Mouse (Mus musculus): ENCODE data around the gene Gm10277.
"Not testable (repeated sequence)": the region's sequence is repeated elsewhere in the genome, so short reads cannot be mapped to it uniquely, and the experiment has no call there.

Gene Gm10277

GRCm38 (mm10) chr11:77770346-77770745, 17.2 kb downstream of the Gm10277 start:
- no peak for DNase-seq (ENCODE audit: low read depth)

GRCm38 (mm10) chr11:77769496-77769895, 18.1 kb downstream of the Gm10277 start:
- no peak for DNase-seq (ENCODE audit: low read depth)

DNA sequence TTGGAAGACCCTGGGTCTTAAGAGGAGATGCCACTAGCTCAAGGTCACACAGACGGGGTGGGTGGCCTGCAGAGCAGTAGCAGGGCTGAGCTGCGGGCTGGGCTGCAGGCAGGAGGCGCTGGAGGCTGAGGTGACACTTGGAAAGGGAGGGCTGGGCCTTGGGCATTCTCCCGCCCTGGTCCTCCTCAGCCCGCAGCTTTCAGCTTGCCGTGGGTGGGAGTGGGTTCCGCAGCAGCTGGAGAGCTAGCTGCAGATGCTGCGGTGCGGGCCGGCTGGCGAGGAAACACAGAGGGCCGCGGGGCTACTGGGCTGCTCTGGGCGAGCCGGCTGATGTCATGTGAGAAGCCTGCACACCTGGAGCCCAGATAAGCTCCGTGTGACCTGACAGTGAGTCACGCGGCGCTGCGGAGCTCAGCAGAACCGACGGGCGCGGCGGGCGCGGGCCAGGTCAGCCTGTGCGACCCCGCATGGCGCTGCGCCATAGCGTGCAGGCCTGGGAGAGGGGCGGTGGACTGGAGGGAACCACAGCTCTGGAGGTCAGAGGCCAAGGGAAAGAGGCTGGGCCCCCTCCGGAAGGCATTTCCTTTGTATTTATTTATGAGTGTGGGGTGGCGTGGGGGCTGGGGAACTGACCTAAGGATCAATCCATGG, 21.1 kb downstream of the Gm10277 start:
- no peak for DNase-seq (ENCODE audit: low read depth)

GRCm38 (mm10) chr11:77765459-77765777, 22.1 kb downstream of the Gm10277 start:
- no peak for DNase-seq (ENCODE audit: low read depth)

DNA sequence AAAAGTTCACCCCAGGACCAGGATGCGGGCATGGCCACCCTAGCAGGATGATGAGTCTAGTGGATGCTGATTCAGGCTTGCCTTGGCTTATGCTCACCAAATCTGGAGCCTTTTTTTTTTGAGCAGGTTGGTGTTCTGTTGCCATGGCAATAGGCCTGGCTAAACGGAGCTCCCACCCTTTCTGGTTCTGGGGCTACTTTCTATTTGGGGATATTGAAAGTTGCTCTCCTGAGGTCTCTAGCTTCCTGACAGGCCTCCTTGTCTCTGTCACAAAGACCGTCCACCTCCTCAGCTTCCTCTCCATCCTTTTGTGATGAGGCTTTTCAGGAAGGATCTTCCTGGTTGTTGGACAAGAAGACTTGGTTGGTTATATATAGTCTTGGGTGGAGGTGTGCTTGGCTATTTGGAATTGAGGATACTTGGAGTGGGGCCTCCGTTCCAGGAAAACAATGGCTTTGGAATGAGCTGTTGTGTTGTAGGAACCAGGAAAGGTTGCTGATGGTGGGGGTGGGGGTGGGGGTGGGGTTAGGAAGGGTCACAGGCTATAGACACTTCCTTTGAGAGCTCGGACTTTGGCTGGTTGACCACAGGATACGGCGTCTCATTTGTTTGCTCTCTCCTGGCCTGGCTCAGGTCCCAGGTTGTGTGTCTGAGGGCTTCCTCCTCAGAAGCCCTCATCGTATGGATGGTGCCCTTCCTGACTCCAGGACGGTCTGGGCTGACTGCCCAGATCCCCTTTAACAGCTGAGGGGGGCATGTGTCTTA, 22.7 kb downstream of the Gm10277 start:
- DNase-seq (ENCODE audit: low read depth), result no peak

- no peak for DNase-seq (ENCODE audit: low read depth)
These were observed 23.7 kb downstream of the Gm10277 start for GRCm38 (mm10) chr11:77763673-77764340.

- no peak for DNase-seq (ENCODE audit: low read depth)
These were observed 24.5 kb downstream of the Gm10277 start, which contains the start of gene Myo18a for GRCm38 (mm10) chr11:77762783-77763672. Myo18a (plus strand) TSS chr11:77763246.

GRCm38 (mm10) chr11:77760031-77760430, 27.5 kb downstream of the Gm10277 start:
- DNase-seq (ENCODE audit: low read depth), result no peak

- no peak for DNase-seq (ENCODE audit: low read depth)
These were observed 34.1 kb downstream of the Gm10277 start for GRCm38 (mm10) chr11:77753469-77753868.

- no peak for DNase-seq (ENCODE audit: low read depth)
These were observed 35.0 kb downstream of the Gm10277 start for GRCm38 (mm10) chr11:77752525-77752924.

GRCm38 (mm10) chr11:77748996-77749395, 38.6 kb downstream of the Gm10277 start:
- no peak for DNase-seq (ENCODE audit: low read depth)

DNA sequence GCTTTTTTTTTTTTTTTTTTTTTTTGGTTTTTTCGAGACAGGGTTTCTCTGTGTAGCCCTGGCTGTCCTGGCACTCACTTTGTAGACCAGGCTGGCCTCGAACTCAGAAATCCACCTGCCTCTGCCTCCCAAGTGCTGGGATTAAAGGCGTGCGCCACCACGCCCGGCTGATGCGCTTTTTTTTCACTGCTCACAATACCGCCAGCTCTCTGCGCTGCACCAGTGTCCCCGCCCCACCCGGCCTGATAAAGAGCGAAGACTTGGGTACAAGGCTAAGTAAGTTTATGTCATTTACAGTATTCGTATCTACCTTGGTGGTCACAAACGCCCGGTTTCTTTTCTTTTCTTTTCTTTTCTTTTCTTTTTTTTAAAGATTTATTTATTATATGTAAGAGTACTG, 40.4 kb downstream of the Gm10277 start:
- not testable (repeated sequence) for DNase-seq (ENCODE audit: low read depth)

DNA sequence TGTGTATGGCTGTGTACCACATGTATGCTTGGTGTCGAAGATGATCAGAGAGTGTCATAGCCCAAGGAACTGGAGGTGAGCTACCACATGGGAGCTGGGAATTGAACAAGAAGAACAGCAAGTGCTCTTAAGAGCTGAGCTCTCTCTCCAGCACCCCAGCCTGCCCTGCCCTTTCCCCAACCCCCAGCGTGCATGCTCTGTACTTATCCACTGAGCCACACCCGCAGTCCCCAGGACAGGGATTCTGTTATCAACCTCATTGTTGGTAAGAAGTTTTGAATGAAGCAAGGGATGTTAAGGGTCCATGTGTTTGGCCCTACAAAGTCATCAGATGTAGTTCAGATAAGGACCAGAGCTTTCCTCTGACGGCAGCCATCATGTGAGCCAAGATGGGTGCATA, 40.9 kb downstream of the Gm10277 start:
- DNase-seq (ENCODE audit: low read depth), result no peak

- no peak for DNase-seq (ENCODE audit: low read depth)
These were observed 43.6 kb downstream of the Gm10277 start for GRCm38 (mm10) chr11:77743966-77744365.

- DNase-seq (ENCODE audit: low read depth), result no peak
These were observed 49.0 kb downstream of the Gm10277 start for GRCm38 (mm10) chr11:77738555-77738954.

GRCm38 (mm10) chr11:77737289-77737688, 50.3 kb downstream of the Gm10277 start:
- peak; percentile 46 for DNase-seq (ENCODE audit: low read depth)

All from c-Kit-positive CD71-positive TER-119-negative erythroid progenitor cells, embryonic 14.5 days (primary cell).